Mouse (Mus musculus): ENCODE data around the gene Dnaja3. TPM values are rescaled to one million over a fixed set of nuclear protein-coding genes. Genes with fewer than 3 reads are reported as not detected.

The Dnaja3 gene
- polyA plus RNA-seq, 1 experiment from 2014 or later, result 58.3 TPM

GRCm38 (mm10) chr16:4648416-4649023, 8.7 kb downstream of the Dnaja3 start:
- Histone ChIP-seq H3K27me3 (ENCODE audit: control insufficient read depth, insufficient read depth, low read length) (no peaks in the 10 kb centered on the region), H3K4me1 (ENCODE audit: control insufficient read depth, insufficient read depth, low read length) (peaks cover 25% of the 10 kb centered on the region), H3K4me2 (ENCODE audit: low read depth, low read length) (no peak overlapping the region), H3K27ac (replicated peaks; ENCODE audit: low read depth, low read length) (no peak overlapping the region), H3K36me3 (replicated peaks; ENCODE audit: control insufficient read depth, insufficient read depth, low read depth, low read length) (peaks cover 7% of the 10 kb centered on the region), H3K9me3 (replicated peaks; ENCODE audit: control insufficient read depth, low read length) (no peaks in the 10 kb centered on the region), H3K4me3 (ENCODE audit: low read depth, low read length) (no peak overlapping the region), H3K9ac (replicated peaks; ENCODE audit: low read length) (no peak overlapping the region)
- WGBS, result 86% methylated on average over 28 of the region's 28 CpGs
- ATAC-seq (replicated peaks; ENCODE audit: insufficient number of reproducible peaks, low FRiP score, low TSS enrichment, low read depth) (no peak), DNase-seq (ENCODE audit: low spot score) (no peak)

GRCm38 (mm10) chr16:4649211-4649610, 9.4 kb downstream of the Dnaja3 start:
- H3K36me3 ChIP-seq (replicated peaks; ENCODE audit: control insufficient read depth, insufficient read depth, low read depth, low read length), result peaks cover 7% of the 10 kb centered on the region
- no peak overlapping the region for H3K4me3 ChIP-seq (ENCODE audit: low read depth, low read length)
- H3K9ac ChIP-seq (replicated peaks; ENCODE audit: low read length), result no peak overlapping the region
- peaks cover 25% of the 10 kb centered on the region for H3K4me1 ChIP-seq (ENCODE audit: control insufficient read depth, insufficient read depth, low read length)
- no peak overlapping the region for H3K27ac ChIP-seq (replicated peaks; ENCODE audit: low read depth, low read length)
- ATAC-seq (replicated peaks; ENCODE audit: insufficient number of reproducible peaks, low FRiP score, low TSS enrichment, low read depth) (no peak), DNase-seq (ENCODE audit: low spot score) (no peak)
- 80% methylated on average over 5 of the region's 5 CpGs for WGBS
- no peaks in the 10 kb centered on the region for H3K9me3 ChIP-seq (replicated peaks; ENCODE audit: control insufficient read depth, low read length)
- H3K27me3 ChIP-seq (ENCODE audit: control insufficient read depth, insufficient read depth, low read length), result no peaks in the 10 kb centered on the region
- H3K4me2 ChIP-seq (ENCODE audit: low read depth, low read length), result no peak overlapping the region

- Histone ChIP-seq H3K4me2 (ENCODE audit: low read depth, low read length) (no peak overlapping the region), H3K27me3 (ENCODE audit: control insufficient read depth, insufficient read depth, low read length) (no peaks in the 10 kb centered on the region), H3K9me3 (replicated peaks; ENCODE audit: control insufficient read depth, low read length) (no peaks in the 10 kb centered on the region), H3K27ac (replicated peaks; ENCODE audit: low read depth, low read length) (no peak overlapping the region), H3K4me1 (ENCODE audit: control insufficient read depth, insufficient read depth, low read length) (peaks cover 25% of the 10 kb centered on the region), H3K4me3 (ENCODE audit: low read depth, low read length) (no peak overlapping the region), H3K9ac (replicated peaks; ENCODE audit: low read length) (peak overlapping the region; percentile 15; the same call in 1 of the 2 replicates), H3K36me3 (replicated peaks; ENCODE audit: control insufficient read depth, insufficient read depth, low read depth, low read length) (peaks cover 7% of the 10 kb centered on the region)
- 86% methylated on average over 11 of the region's 11 CpGs for WGBS
- ATAC-seq (replicated peaks; ENCODE audit: insufficient number of reproducible peaks, low FRiP score, low TSS enrichment, low read depth) (no peak), DNase-seq (ENCODE audit: low spot score) (no peak)
These were observed 9.9 kb downstream of the Dnaja3 start for GRCm38 (mm10) chr16:4649692-4650091.

DNA sequence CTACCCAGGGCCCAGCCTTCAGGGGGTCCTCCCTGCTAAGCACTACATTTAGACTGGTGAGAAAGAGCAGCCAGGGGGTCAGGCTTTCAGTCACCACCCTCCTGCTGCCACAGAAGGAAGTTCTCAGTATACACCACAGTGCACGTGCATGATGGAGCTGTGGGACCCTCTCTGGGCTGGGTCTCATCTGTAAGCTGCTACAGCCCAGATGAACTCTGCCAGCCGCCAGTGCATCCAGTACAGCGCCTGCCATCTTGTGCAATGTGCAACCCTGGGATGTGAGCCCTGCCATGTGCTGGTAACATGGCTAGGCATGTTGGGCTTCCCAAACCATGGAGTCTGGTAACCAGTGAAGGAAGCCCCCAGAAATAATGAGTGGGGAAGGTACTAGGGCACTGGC, 10.4 kb downstream of the Dnaja3 start:
- no peaks in the 10 kb centered on the region for H3K27me3 ChIP-seq (ENCODE audit: control insufficient read depth, insufficient read depth, low read length)
- H3K4me3 ChIP-seq (ENCODE audit: low read depth, low read length), result no peak overlapping the region
- peaks cover 7% of the 10 kb centered on the region for H3K36me3 ChIP-seq (replicated peaks; ENCODE audit: control insufficient read depth, insufficient read depth, low read depth, low read length)
- no peak overlapping the region for H3K27ac ChIP-seq (replicated peaks; ENCODE audit: low read depth, low read length)
- DNase-seq (ENCODE audit: low spot score) (no peak), ATAC-seq (replicated peaks; ENCODE audit: insufficient number of reproducible peaks, low FRiP score, low TSS enrichment, low read depth) (no peak)
- H3K4me2 ChIP-seq (ENCODE audit: low read depth, low read length), result no peak overlapping the region
- H3K4me1 ChIP-seq (ENCODE audit: control insufficient read depth, insufficient read depth, low read length), result peaks cover 25% of the 10 kb centered on the region
- peak overlapping the region; percentile 15; the same call in 1 of the 2 replicates for H3K9ac ChIP-seq (replicated peaks; ENCODE audit: low read length)
- no peaks in the 10 kb centered on the region for H3K9me3 ChIP-seq (replicated peaks; ENCODE audit: control insufficient read depth, low read length)
- 89% methylated on average over 3 of the region's 3 CpGs for WGBS

DNA sequence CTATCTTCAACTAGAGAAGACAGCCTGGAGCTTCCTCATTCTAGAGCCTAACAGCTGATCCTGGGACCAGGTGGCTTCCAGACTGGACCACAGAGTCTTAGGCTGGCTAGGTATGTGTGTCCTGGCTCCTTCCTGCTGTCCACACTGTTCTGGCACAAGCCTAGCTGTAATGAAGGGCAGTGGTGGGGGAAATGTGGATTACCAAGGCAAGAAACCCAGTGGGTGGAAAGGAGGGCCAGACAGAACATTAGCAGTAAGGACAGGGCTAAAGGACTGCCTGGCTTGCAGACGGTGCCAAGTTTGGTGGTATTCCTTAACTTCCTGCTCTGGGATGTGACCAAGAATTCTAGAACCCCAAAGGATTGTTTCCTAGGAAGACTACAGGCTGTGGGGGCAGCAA, 11.3 kb downstream of the Dnaja3 start:
- no peaks in the 10 kb centered on the region for H3K27me3 ChIP-seq (ENCODE audit: control insufficient read depth, insufficient read depth, low read length)
- WGBS, result 81% methylated on average over 1 of the region's 1 CpGs
- H3K4me1 ChIP-seq (ENCODE audit: control insufficient read depth, insufficient read depth, low read length), result peaks cover 25% of the 10 kb centered on the region
- H3K4me3 ChIP-seq (ENCODE audit: low read depth, low read length), result no peak overlapping the region
- H3K36me3 ChIP-seq (replicated peaks; ENCODE audit: control insufficient read depth, insufficient read depth, low read depth, low read length), result peaks cover 7% of the 10 kb centered on the region
- no peak overlapping the region for H3K4me2 ChIP-seq (ENCODE audit: low read depth, low read length)
- 0 out of 2 replicates have a peak overlapping the region, but pooled peaks have one; percentile 4 for H3K9ac ChIP-seq (replicated peaks; ENCODE audit: low read length)
- ATAC-seq (replicated peaks; ENCODE audit: insufficient number of reproducible peaks, low FRiP score, low TSS enrichment, low read depth), result no peak
- H3K27ac ChIP-seq (replicated peaks; ENCODE audit: low read depth, low read length), result peak overlapping the region; percentile 93
- no peak for DNase-seq (ENCODE audit: low spot score)
- no peaks in the 10 kb centered on the region for H3K9me3 ChIP-seq (replicated peaks; ENCODE audit: control insufficient read depth, low read length)

- H3K27me3 ChIP-seq (ENCODE audit: control insufficient read depth, insufficient read depth, low read length), result no peaks in the 10 kb centered on the region
- 24% methylated on average over 7 of the region's 7 CpGs for WGBS
- no peaks in the 10 kb centered on the region for H3K9me3 ChIP-seq (replicated peaks; ENCODE audit: control insufficient read depth, low read length)
- H3K4me3 ChIP-seq (ENCODE audit: low read depth, low read length), result no peak overlapping the region
- H3K4me2 ChIP-seq (ENCODE audit: low read depth, low read length), result no peak overlapping the region; the same call in 1 of the 2 replicates
- peaks cover 24% of the 10 kb centered on the region for H3K4me1 ChIP-seq (ENCODE audit: control insufficient read depth, insufficient read depth, low read length)
- DNase-seq (ENCODE audit: low spot score) (peak; percentile 93), ATAC-seq (replicated peaks; ENCODE audit: insufficient number of reproducible peaks, low FRiP score, low TSS enrichment, low read depth) (peak; percentile 85)
- H3K9ac ChIP-seq (replicated peaks; ENCODE audit: low read length), result no peak overlapping the region
- H3K27ac ChIP-seq (replicated peaks; ENCODE audit: low read depth, low read length), result peak overlapping the region; percentile 93
- peaks cover 7% of the 10 kb centered on the region for H3K36me3 ChIP-seq (replicated peaks; ENCODE audit: control insufficient read depth, insufficient read depth, low read depth, low read length)
These were observed 11.8 kb downstream of the Dnaja3 start for GRCm38 (mm10) chr16:4651624-4652023.

DNA sequence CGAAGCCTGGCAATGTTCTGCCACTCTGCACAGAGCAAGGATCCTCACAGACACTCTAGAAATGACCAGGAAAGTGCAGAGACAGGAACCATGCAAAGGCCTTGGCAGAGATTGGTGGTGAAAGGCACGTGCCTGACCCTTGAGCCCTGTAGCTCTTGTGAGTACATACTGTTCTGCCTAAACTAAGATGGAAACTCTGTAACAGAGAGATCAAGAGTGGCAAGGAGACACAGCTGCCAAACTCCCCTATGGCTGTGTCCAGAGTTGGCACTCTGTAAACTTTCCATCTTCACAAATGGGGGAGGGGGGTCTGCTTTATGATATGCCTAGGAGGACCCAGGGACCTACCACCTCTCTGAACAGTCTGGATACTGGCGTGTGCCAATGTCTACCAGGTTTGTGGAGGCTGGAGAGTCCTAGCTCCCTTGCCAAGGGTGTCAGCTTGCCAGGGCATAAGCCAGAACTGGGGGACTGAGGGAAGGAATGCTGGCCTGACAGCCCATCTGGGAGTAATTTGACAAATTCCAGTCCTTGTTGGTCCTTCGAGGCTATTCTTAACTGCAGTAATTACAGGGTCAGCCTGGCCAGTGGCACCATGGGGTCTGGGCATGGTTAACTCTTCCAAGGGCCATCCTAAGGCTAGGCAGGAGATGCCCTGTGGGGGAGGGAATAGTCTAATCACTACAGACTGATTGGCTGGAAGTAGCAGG, 13.1 kb downstream of the Dnaja3 start:
- no peaks in the 10 kb centered on the region for H3K9me3 ChIP-seq (replicated peaks; ENCODE audit: control insufficient read depth, low read length)
- H3K27ac ChIP-seq (replicated peaks; ENCODE audit: low read depth, low read length), result peak overlapping the region; percentile 93
- H3K4me3 ChIP-seq (ENCODE audit: low read depth, low read length), result no peak overlapping the region
- no peak for ATAC-seq (replicated peaks; ENCODE audit: insufficient number of reproducible peaks, low FRiP score, low TSS enrichment, low read depth)
- peaks cover 7% of the 10 kb centered on the region for H3K36me3 ChIP-seq (replicated peaks; ENCODE audit: control insufficient read depth, insufficient read depth, low read depth, low read length)
- no peaks in the 10 kb centered on the region for H3K27me3 ChIP-seq (ENCODE audit: control insufficient read depth, insufficient read depth, low read length)
- 0 out of 2 replicates have a peak overlapping the region, but pooled peaks have one; percentile 25 for H3K9ac ChIP-seq (replicated peaks; ENCODE audit: low read length)
- 53% methylated on average over 4 of the region's 4 CpGs for WGBS
- DNase-seq (ENCODE audit: low spot score), result peak; percentile 42
- H3K4me2 ChIP-seq (ENCODE audit: low read depth, low read length), result no peak overlapping the region; the same call in 1 of the 2 replicates
- peaks cover 16% of the 10 kb centered on the region for H3K4me1 ChIP-seq (ENCODE audit: control insufficient read depth, insufficient read depth, low read length)

- Histone ChIP-seq H3K36me3 (replicated peaks; ENCODE audit: control insufficient read depth, insufficient read depth, low read depth, low read length) (peaks cover 2% of the 10 kb centered on the region), H3K27ac (replicated peaks; ENCODE audit: low read depth, low read length) (no peak overlapping the region), H3K4me2 (ENCODE audit: low read depth, low read length) (no peak overlapping the region), H3K9me3 (replicated peaks; ENCODE audit: control insufficient read depth, low read length) (no peaks in the 10 kb centered on the region), H3K9ac (replicated peaks; ENCODE audit: low read length) (no peak overlapping the region), H3K4me1 (ENCODE audit: control insufficient read depth, insufficient read depth, low read length) (peaks cover 16% of the 10 kb centered on the region), H3K27me3 (ENCODE audit: control insufficient read depth, insufficient read depth, low read length) (no peaks in the 10 kb centered on the region), H3K4me3 (ENCODE audit: low read depth, low read length) (no peak overlapping the region)
- no peak for ATAC-seq (replicated peaks; ENCODE audit: insufficient number of reproducible peaks, low FRiP score, low TSS enrichment, low read depth)
- WGBS, result 81% methylated on average over 10 of the region's 10 CpGs
- DNase-seq (ENCODE audit: low spot score), result no peak
These were observed 14.9 kb downstream of the Dnaja3 start for GRCm38 (mm10) chr16:4654706-4655105.
